Mouse (Mus musculus): Measurements from ENCODE around the gene Gm10642. TPM values are rescaled to one million over a fixed set of nuclear protein-coding genes. Genes with fewer than 3 reads are reported as not detected.

Gene Gm10642
- total RNA-seq, 4 experiments from 2014 or later = 0.52 to 1.5 (median 1.4) TPM

DNA sequence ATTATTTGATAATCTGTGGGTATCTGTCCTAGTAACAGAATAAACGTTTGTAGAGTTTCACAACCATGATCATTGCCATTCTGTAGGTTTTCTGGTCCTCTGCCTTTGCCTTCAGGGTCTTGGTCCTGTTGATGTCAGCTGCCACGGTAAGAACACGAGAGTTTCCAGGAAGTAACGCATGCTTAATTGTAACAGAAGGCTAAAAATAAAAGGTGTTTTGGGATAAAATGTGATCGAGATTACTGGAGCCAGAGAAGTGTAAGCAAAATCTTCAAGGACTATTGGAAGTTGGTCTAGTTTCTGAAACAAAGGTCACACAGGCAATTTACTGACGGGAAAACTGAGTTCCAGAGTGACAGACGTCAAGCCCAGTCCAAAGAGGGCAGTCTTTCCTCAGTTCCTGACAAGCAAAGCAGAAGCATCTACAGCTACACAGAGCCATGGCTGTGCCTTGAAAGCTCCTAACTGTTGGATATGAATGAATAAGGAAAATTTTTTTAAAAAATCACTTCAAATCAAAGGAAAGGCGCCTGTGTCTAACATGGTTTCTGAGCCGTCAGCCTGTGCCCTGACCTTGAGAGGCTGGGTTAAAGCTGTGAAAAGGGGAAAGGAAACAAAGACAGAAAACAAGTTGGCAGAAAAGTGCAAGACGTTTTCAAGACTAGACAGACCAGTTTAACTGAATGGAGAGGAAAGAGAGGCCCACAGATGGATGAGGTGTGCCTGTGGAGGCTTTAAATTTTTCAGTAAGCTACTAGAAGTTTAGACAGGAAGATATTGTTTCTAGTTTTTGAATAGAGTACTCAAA, 15.9 kb downstream of the Gm10642 start:
- no peak for DNase-seq (ENCODE audit: low spot score in 2 of 2)

DNA sequence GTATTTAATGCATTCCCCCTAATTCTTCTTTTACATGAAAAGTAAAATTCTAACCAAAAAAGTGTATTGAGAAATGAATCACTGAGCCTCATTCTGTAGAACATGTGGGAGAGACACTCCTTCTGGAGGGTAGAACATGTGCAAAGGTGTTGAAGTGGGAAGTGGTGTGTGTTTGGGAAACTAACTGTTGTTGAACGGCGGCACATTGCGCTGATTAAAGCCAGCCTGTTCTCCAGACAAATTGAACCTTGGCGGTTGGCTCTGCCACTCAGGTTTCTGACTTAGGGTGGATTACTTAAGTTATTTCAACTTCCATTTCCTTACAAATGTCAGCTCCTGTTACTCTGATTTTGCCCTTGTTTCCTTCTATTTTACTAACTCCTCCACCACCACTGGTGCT, 17.6 kb downstream of the Gm10642 start:
- DNase-seq (ENCODE audit: low spot score in 2 of 2) = no peak

DNA sequence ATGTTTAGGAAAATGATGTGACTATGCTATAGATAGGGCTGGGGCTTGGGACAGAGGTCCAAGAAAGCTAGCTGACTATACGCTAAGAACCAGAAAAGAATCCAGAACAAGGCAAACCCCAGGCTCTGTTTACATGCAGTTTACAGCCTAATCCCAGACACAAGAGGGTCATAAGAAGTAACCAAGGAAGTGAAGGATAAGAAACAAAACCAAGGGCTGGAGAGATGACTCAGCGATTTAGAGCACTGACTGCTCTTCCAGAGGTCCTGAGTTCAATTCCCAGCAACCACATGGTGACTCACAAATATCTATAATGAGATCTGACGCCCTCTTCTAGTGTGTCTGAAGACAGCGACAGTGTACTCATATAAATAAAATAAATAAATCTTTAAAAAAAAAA, 19.1 kb downstream of the Gm10642 start:
- no peak for DNase-seq (ENCODE audit: low spot score in 2 of 2)

DNA sequence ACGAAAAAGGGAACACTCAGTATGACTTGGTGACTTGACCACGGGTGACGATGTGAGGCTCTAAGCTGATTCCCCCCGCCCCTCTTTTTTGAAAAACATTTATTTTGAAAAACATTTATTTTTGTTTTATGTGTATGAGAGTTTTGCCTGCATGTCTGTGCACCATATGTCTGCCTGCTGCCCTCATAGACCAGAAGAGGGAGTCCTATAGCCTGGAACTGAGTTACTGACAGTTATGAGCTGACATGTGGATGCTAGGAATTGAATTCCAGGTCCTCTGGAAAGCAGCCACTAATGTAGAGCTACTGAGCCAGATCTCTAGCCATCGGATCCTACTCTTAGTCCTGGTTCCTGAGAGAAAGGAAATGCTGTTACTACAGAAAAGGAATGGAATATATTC, 19.9 kb downstream of the Gm10642 start:
- no peak for DNase-seq (ENCODE audit: low spot score in 2 of 2)

DNA sequence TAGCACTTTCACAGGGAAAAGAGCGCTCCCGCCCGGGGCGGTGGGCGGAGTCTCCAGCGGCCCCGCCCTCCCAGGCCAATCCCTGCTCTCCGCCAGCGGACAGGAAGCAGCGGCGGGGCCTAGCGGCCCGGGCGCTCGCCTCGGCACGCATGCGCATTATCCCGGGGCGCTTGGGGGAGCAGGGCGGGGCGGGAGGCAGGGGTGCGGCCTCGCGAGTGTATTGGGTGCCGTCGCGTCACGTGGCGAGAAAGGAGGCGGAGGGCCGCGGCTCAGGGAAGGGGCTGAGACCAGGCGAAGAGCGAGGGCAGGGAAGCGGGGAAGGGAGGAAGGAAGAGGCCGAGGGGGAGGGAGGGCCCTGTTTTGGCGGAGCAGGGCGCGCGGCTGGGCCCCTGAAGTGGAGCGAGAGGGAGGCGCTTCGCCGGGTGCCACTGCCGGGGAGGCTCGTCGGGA, 22.7 kb downstream of the Gm10642 start, which contains the start of gene Adam10:
Adam10 (plus strand) TSS at position 316 of the 450 bp plus-strand sequence.
- peak; percentile 86 to 97 for DNase-seq (ENCODE audit: low spot score in 2 of 2)

DNA sequence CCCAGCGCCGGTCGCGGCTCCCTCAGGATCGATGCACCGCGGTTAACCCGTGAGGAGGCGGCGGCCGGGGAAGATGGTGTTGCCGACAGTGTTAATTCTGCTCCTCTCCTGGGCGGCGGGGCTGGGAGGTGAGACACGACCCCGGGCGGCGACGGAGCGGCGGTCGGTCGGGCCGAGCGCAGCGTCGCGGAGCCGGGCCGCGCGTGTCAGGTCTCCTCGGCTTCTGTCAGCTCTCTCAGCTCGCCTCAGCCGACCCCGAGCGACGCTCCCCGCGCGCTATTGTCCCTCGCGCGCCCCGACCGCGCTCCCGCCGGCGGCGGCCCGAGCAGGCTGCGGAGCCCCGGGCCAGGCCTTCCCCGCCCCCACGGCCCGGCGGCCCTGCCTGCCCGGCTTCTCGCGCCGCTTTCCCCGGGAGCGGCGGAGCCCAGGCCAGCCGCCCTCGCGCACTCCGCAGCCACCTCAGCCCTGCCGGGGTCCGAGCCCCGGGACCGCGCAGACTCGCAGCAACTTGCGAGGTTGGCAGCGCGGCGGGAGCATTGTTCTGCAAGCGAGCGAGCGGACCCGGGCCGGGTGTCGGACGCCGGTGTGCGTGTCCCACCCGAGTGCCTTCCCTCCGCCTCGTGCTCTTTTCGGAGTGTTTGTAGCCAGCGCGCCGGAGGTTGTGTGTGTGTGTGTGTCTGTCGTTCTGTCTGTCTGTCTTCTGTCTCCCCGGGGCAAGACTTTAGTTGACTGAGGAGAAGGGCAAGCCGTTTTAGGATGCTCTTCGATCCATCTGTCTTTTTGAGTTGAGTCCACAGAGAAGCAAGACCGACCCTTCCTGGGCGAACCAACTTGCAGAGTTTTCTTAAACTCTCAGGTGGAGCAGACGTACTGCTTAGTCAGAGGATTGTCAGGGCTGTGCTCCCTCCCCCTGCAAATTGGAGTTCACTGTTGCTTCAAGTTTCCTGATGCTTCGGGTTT, 23.4 kb downstream of the Gm10642 start:
- DNase-seq (ENCODE audit: low spot score in 2 of 2) = peak; percentile 14 to 23

DNA sequence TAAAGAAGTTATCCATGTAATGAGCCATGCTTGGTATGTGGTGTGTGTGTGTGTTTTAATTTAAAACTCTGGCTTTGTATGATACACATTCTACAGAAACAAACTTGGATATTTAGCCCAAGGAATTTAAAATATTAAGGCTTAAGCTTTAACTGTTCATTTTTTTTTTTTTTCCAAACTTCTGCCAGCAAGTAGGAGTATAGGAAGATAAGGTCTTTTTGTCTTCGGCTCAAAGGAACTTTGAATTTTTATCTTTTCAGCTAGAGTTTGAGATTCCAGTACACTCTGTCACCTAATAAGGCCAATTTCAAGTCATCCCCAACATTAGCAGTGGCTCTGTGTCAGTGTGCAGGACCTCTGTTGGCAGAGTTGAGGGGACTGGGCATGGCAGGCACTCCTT, 26.2 kb downstream of the Gm10642 start:
- no peak for DNase-seq (ENCODE audit: low spot score in 2 of 2)

DNA sequence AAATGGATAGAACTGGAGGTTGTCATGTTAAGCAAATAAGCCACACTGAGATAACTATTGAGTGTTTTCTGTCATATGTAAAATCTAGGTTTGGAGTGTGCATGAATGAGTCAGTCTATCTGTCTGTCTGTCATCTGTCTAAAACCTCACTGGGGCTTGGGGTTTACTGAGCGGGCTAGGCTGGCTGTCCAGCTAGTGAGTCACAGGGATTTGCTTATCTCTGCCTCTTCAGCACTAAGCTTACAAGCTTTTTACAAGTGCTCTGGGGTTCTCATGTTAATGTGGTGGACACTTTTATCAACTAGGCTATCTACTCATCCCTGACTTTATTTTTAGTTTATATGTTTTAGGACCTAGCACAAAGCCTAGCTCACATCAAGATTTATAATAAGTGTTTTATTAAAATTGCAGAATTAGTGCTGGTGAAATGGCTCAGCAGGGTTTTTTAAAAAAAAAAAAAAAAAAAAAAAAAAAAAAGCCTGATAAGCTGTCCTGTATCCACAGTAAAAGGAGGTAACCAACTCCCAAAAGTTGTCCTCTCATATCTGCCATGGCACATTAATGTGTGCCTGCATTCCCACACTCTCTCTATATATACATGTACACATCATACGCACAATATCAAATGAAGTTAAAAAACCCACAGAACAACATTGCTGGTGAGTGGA, 32.4 kb downstream of the Gm10642 start:
- no peak for DNase-seq (ENCODE audit: low spot score in 2 of 2)

DNA sequence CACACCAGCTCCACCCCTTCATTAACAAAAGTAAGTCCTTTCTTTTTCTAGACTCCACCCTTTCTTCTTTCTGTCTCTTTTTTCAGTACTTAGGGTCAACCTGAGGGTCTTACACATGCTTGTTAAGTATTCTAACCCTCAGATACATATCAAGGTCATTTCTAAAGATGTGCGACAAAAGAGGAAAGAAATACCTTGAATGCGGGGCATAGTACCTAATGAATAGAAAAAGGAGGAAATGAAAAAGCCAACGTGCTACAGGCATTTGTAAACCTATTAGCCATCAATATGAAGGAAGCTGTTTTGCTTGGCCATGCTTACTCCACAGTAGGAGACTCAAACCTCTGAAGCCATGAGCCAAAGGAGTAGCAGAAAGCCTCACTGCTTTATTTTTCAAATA, 33.9 kb downstream of the Gm10642 start:
- DNase-seq (ENCODE audit: low spot score in 2 of 2) = no peak

DNA sequence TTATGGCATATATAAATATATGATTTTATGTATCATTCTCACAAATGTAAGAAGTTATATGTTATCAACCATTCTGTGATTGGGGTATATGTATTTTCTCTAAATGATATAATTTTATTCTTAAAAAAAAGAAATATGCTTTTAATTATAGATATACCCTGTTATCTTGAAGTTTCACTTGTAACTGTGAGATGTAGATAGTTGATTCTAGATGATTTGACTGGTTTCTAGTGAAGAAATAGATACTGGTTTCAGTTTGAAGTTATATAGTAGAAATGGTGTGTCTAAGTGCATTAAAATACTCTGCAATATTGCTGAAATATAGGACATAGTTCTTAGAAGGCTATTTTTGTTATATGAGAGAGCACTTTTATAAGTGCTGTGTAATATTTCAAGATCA, 34.5 kb downstream of the Gm10642 start:
- no peak for DNase-seq (ENCODE audit: low spot score in 2 of 2)

DNA sequence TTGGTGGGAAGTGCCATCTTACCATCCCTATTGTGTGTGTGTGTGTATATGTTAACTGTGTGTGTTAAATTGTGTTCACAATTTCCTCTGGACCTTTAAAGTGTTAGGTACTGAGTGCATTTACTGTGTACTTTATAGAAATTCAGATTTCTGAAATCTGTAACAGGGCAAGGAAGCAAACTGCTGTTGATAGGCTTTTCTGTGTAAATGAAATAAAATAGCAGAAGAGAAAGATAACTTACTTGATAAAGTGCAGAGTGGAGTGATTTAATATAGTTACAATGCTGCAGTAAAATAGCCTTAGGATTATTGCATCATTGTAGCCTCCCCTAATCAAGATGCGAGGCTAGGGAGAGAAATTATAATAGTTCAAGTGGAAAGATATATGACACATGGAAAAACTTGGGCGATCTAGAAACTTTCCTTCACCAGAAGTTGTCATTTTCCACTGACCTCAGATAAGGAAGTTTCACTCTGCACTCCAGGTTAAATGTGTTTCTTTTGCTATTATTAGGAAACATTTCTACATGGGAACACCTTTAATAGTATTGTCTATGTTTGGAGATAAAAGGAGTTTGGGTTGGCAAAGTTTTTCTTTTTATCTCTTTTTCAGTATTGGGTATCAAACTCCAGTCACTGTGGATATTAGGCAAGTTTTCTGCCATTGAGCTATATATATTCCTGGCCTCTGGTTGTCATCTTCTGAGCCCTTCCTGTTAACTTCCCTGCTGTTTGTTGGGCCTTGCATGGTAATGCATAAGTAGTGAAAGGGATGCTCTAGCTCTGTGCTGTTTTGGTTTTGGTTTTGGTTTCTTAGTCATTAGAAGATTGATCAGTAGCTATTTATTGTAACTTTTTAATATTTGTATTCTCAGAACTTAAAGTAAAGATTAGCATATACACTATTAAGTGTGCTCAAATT, 36.0 kb downstream of the Gm10642 start:
- no peak for DNase-seq (ENCODE audit: low spot score in 2 of 2)

DNA sequence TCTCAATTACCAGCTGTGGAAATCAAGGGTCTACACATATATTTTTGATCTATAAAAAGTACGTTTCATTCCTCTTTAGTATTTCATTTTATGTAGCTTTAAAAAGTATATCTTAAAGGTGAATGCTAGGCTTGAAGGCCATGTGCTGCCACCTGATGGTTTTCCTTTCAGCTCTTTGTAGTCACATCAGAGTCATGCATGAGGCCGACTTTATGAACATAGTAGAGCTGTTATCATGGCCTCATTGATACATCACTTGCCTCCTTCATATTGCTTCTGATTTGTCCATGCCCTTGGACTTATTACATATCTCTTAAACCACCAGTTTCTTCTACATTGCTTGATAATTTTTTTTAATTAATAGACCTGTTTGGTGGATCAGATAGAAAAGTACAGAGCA, 39.7 kb downstream of the Gm10642 start:
- DNase-seq (ENCODE audit: low spot score in 2 of 2) = no peak

DNA sequence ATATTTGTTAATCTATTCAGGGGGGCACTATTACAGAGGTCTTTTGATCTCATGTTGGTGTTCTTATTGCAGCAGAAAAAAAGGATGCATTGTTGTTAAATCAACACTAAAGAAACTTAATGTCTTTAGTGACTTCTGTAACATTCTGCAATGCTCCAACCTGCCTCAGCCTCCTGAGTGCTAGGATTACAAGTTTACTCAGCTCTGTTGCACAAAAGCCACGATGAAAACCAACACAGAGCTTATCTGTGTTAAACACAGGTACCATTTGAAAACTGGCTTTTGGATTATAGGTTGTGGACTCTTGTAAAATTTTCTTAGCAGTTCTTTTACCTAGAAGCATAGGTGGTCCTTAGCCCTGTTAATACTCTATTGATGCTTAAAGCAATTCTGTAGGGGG, 42.0 kb downstream of the Gm10642 start:
- no peak for DNase-seq (ENCODE audit: low spot score in 2 of 2)

DNA sequence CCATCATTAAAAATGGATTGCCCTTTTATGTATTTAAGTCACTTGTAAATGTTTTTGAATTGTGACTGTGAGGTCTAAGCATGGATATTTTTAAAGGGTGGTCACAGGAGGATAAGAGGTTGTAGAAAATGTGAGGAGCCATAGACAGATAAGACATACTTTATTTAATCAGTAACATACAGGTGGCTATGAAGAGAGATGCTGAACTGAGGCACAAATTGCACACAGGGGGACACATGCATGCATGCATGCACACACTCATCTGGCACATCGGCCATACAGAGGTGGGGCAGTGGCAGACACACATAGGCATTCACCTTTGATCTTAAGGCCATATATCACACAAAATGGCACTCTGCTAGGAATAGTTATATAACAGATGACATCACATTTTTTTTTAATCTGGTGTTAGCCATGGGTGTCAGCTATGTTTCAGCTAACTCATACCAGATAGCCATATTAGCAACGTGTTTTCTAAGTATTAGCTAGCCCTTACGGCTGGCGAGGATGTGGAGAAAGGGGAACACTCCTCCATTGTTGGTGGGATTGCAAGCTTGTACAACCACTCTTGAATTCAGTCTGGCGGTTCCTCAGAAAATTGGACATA, 47.6 kb downstream of the Gm10642 start:
- no peak for DNase-seq (ENCODE audit: low spot score in 2 of 2)

DNA sequence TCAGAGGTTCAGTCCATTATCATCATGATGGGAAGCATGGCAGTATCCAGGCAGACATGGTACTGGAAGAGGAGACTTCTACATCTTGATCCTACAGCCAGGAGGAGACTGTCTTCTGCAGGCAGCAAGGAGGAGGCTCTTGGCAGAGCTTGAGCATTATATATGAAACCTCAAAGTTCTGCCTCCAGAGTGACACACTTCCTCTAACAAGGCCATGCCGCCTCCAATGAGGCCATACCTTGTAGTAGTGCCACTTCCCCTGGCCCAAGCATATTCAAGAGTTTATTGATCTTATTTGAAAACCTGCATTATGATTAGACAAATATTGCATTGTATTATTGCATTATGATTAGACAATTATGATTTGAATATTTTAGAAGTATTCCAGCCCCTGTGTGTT, 50.4 kb downstream of the Gm10642 start:
- DNase-seq (ENCODE audit: low spot score in 2 of 2) = no peak

Other genes starting within 250 kb of the Gm10642 start
- gene Ccnb2, start 234.7 kb upstream of the Gm10642 start, total RNA-seq (2022) = under 1 TPM; 0.33 to 0.94 (median 0.81) TPM
- 10 to 100 TPM; 38.3 to 41.4 (median 39.9) TPM for gene Rnf111, start 152.5 kb upstream of the Gm10642 start, total RNA-seq (2022)
- gene Sltm, start 113.5 kb upstream of the Gm10642 start, total RNA-seq (2022) = 10 to 100 TPM; 43.5 to 51.9 (median 49.4) TPM
- 10 to 100 TPM; 37.9 to 41.4 (median 40.1) TPM for gene Mindy2, start 923 bp downstream of the Gm10642 start, total RNA-seq (2022)
- gene Adam10, start 22.7 kb downstream of the Gm10642 start, total RNA-seq (2022) = 10 to 100 TPM; 67.9 to 80.4 (median 71.5) TPM

Measured in left cerebral cortex, adult 8-10 months (tissue).